Mouse (Mus musculus) heart, embryonic 16.5 days (tissue): Measurements from ENCODE around the gene S100a10. TPM values are rescaled to one million over a fixed set of nuclear protein-coding genes. Genes with fewer than 3 reads are reported as not detected.

Source experiments
- ATAC-seq: fragments of 200-750 bp; cut with Nextera tagmentation; replicated peaks from 2 replicates; pipeline ENCODE4 v1.8.0; 2017; ENCODE audit warnings: moderate number of reproducible peaks; ENCODE audit not compliant: insufficient read depth, low FRiP score; ENCODE audit errors: extremely low read depth
- H3K27ac ChIP-seq: fragments of 300-500 bp; sonication (generic); 2 replicates; pipeline ENCODE4 v1.5.1; 2014; ENCODE audit warnings: mild to moderate bottlenecking, low read length, control low read depth, moderate library complexity
- H3K27me3 ChIP-seq: fragments of 300-500 bp; sonication (generic); 2 replicates; pipeline ENCODE4 v1.6.1; 2014; ENCODE audit warnings: low read length, mixed read lengths; ENCODE audit not compliant: control insufficient read depth, insufficient read depth
- H3K36me3 ChIP-seq: fragments of 300-500 bp; sonication (generic); 2 replicates; pipeline ENCODE4 v1.6.1; 2014; ENCODE audit not compliant: control insufficient read depth, insufficient read depth
- H3K4me1 ChIP-seq: fragments of 300-500 bp; sonication (generic); 2 replicates; pipeline ENCODE4 v1.6.1; 2014; ENCODE audit warnings: low read length, mixed read lengths; ENCODE audit not compliant: control insufficient read depth, insufficient read depth
- H3K4me2 ChIP-seq: fragments of 300-500 bp; sonication (generic); 2 replicates; pipeline ENCODE4 v1.6.1; 2014; ENCODE audit warnings: low read depth, mild to moderate bottlenecking, control low read depth, low read length
- H3K4me3 ChIP-seq: fragments of 300-500 bp; sonication (generic); 2 replicates; pipeline ENCODE4 v1.5.1; 2014; ENCODE audit warnings: mild to moderate bottlenecking, control low read depth, low read length
- H3K9ac ChIP-seq: fragments of 300-500 bp; sonication (generic); 2 replicates; pipeline ENCODE4 v1.6.1; 2014; ENCODE audit warnings: low read length, control low read depth
- H3K9me3 ChIP-seq: fragments of 300-500 bp; sonication (generic); replicated peaks from 2 replicates; pipeline ENCODE4 v1.6.1; 2016; ENCODE audit warnings: low read length; ENCODE audit not compliant: control insufficient read depth
- whole genome bisulfite sequencing: fragments of 180-500 bp; shearing (Covaris S2); extraction: QIAGEN DNeasy Blood & Tissue Kit; methylation state at CpG from one replicate; pipeline ENCODE4 v1.1.7; 2014; 5-methylcytosine and 5-hydroxymethylcytosine counted together
- polyA plus RNA-seq: library from polyadenylated mRNA; unstranded; fragments of >200 nt; fragmentation: Nextera tagmentation; extraction: Ambion mirVana; gene quantifications from 2 replicates; pipeline ENCODE4 v1.2.1, GENCODE M21; 2015

The S100a10 gene
- 222 and 243 TPM in 2 replicates for polyA plus RNA-seq

- peak within 1 kb of the TSS; percentile 68 for H3K4me3 ChIP-seq
- no peaks in the 10 kb centered on the region for H3K27me3 ChIP-seq
- H3K27ac ChIP-seq, result peak within 1 kb of the TSS; percentile 83
- no peaks in the 10 kb centered on the region for H3K9me3 ChIP-seq
- H3K9ac ChIP-seq, result peak within 1 kb of the TSS; percentile 75
- peak within 1 kb of the TSS; percentile 83 for H3K4me2 ChIP-seq
- no peaks in the 10 kb centered on the region for H3K36me3 ChIP-seq
- ATAC-seq, result peak; percentile 85
- peaks cover 10% of the 10 kb centered on the region; the same call in 1 of the 2 replicates for H3K4me1 ChIP-seq
- 1% methylated on average over 37 of the region's 39 CpGs for WGBS
These were observed at the start of gene S100a10 for GRCm38 (mm10) chr3:93554981-93555877. TSS of gene S100a10 (plus strand) at chr3:93555080.

GRCm38 (mm10) chr3:93505960-93506863, 48.7 kb upstream of the S100a10 start:
- Histone ChIP-seq H3K36me3 (no peaks in the 10 kb centered on the region), H3K9ac (no peak overlapping the region), H3K9me3 (no peaks in the 10 kb centered on the region), H3K4me3 (peak overlapping the region; percentile 15), H3K4me1 (no peaks in the 10 kb centered on the region), H3K27ac (no peak overlapping the region; the same call in 1 of the 2 replicates), H3K4me2 (peak overlapping the region; percentile 37), H3K27me3 (no peaks in the 10 kb centered on the region)
- ATAC-seq, result peak; percentile 81
- 33% methylated on average over 30 of the region's 30 CpGs for WGBS

GRCm38 (mm10) chr3:93506881-93507325, 48.0 kb upstream of the S100a10 start:
- no peak for ATAC-seq
- 66% methylated on average over 5 of the region's 5 CpGs for WGBS

GRCm38 (mm10) chr3:93509301-93509700, 45.6 kb upstream of the S100a10 start:
- H3K27me3 ChIP-seq, result no peaks in the 10 kb centered on the region
- no peak overlapping the region for H3K9ac ChIP-seq
- ATAC-seq, result no peak
- 29% methylated on average over 1 of the region's 1 CpGs for WGBS
- H3K9me3 ChIP-seq, result no peaks in the 10 kb centered on the region
- H3K4me2 ChIP-seq, result no peak overlapping the region
- H3K27ac ChIP-seq, result no peak overlapping the region
- no peaks in the 10 kb centered on the region for H3K4me1 ChIP-seq
- no peaks in the 10 kb centered on the region for H3K36me3 ChIP-seq
- no peak overlapping the region for H3K4me3 ChIP-seq

More at GRCm38 (mm10) chr3:93506881-93507325, 48.0 kb upstream of the S100a10 start:
- Histone ChIP-seq H3K9ac (no peak overlapping the region), H3K9me3 (no peaks in the 10 kb centered on the region), H3K27me3 (no peaks in the 10 kb centered on the region), H3K27ac (no peak overlapping the region), H3K36me3 (no peaks in the 10 kb centered on the region), H3K4me2 (no peak overlapping the region), H3K4me1 (no peaks in the 10 kb centered on the region), H3K4me3 (no peak overlapping the region)

GRCm38 (mm10) chr3:93511036-93511435, 43.8 kb upstream of the S100a10 start:
- Histone ChIP-seq H3K9me3 (no peaks in the 10 kb centered on the region), H3K36me3 (no peaks in the 10 kb centered on the region), H3K27me3 (no peaks in the 10 kb centered on the region), H3K27ac (no peak overlapping the region), H3K4me3 (no peak overlapping the region), H3K4me2 (no peak overlapping the region), H3K9ac (no peak overlapping the region), H3K4me1 (no peaks in the 10 kb centered on the region)
- 70% methylated on average over 1 of the region's 1 CpGs for WGBS
- no peak for ATAC-seq

GRCm38 (mm10) chr3:93511801-93512200, 43.1 kb upstream of the S100a10 start:
- no peak overlapping the region for H3K27ac ChIP-seq
- H3K4me3 ChIP-seq, result no peak overlapping the region
- H3K36me3 ChIP-seq, result no peaks in the 10 kb centered on the region
- H3K9me3 ChIP-seq, result no peaks in the 10 kb centered on the region
- no peak overlapping the region for H3K4me2 ChIP-seq
- WGBS, result 92% methylated on average over 1 of the region's 1 CpGs
- no peaks in the 10 kb centered on the region for H3K27me3 ChIP-seq
- no peaks in the 10 kb centered on the region for H3K4me1 ChIP-seq
- ATAC-seq, result no peak
- H3K9ac ChIP-seq, result no peak overlapping the region

GRCm38 (mm10) chr3:93512386-93513101, 42.3 kb upstream of the S100a10 start:
- no peak for ATAC-seq
- Histone ChIP-seq H3K27me3 (no peaks in the 10 kb centered on the region), H3K27ac (no peak overlapping the region), H3K4me2 (no peak overlapping the region), H3K4me3 (no peak overlapping the region), H3K4me1 (no peaks in the 10 kb centered on the region), H3K36me3 (no peaks in the 10 kb centered on the region), H3K9ac (no peak overlapping the region), H3K9me3 (no peaks in the 10 kb centered on the region)
- WGBS, result 74% methylated on average over 7 of the region's 7 CpGs

- no peaks in the 10 kb centered on the region for H3K36me3 ChIP-seq
- no peak overlapping the region for H3K27ac ChIP-seq
- no peaks in the 10 kb centered on the region for H3K27me3 ChIP-seq
- no peak overlapping the region for H3K4me3 ChIP-seq
- no peaks in the 10 kb centered on the region for H3K4me1 ChIP-seq
- 82% methylated on average over 3 of the region's 3 CpGs for WGBS
- ATAC-seq, result no peak
- no peak overlapping the region for H3K4me2 ChIP-seq
- H3K9ac ChIP-seq, result no peak overlapping the region
- H3K9me3 ChIP-seq, result no peaks in the 10 kb centered on the region
These were observed 40.3 kb upstream of the S100a10 start for GRCm38 (mm10) chr3:93514628-93515027.
